Mouse (Mus musculus): ENCODE measurements around the gene Cracr2a.

DNA sequence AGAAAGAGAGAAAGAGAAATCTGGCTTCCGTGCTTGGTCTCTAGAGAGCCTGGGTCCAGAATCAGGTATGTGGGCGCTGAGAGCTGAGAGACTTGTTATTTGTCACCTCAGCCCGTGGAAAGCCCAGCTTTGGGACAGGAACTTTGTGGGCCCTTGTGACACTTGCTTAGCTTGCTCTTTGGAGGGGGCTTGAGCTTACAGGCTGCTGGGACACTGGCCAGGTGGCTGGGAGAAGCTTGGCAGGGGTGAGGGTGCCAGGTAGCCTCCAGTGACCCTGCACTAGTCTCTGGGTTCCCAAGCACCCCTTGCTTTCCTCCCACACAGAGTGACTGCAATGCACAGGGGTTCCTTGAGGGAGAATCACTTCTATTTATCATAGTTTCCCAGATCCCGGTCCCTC lies 2.4 kb downstream of the Cracr2a start:
- no peak for TF ChIP-seq GATA1 (IDR thresholded peaks at IDR 0.05; ENCODE audit: low read length)
- TF ChIP-seq TAL1 (IDR thresholded peaks at IDR 0.05; ENCODE audit: low read length) = no peak

All from erythroblast, embryonic 14.5 days (primary cell).